Mouse (Mus musculus): Measurements from ENCODE around the gene Znhit1. TPM values are rescaled to one million over a fixed set of nuclear protein-coding genes. Genes with fewer than 3 reads are reported as not detected.

Znhit1 gene
- total and polyA plus RNA-seq, 3 experiments, result 58.4 to 70.1 (median 65.5) TPM

DNA sequence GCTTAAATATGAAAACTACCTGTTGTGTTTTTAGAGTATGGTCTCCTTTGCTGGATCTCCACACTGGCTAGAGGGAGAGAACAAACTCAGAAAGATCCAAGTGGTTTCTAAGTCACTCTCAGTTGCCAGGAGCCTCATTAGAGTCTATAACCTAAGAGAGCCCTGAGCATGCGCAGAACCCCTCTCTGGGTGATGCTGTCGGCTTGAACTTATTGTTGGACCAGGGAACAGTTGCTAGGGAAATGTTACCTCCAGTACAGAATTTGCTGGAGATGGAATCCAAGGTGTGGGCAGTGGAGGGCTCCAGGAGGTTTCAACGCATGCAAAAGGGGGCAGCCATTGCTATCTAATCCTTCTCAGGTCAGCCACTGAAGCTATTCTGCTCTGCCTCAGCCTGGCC is 36.5 kb upstream of the Znhit1 start:
- intact Hi-C loops (cut with DNase I), result no loop called here
- peaks cover 7% of the 10 kb centered on the region for H3K27me3 ChIP-seq (ENCODE audit: control insufficient read depth, insufficient read depth, low read length)

DNA sequence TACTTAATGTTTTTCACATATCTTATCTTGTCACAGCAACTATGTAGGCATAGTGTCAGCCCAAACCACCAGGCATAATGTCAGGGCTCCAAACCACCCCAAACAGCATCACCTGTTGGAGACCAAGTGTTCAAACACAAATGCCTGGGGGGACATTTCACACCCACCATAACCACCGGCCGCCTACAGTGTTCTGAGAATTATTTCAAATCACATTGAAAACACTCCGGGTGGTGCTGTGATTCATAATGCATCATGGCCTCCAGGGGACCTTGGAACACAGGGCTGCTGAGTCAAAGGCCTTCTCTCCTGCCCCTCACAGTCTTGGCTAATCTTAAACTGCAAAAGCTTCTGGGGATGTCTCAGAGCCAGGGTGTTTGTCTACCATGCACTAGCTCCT is 28.1 kb upstream of the Znhit1 start:
- no peaks in the 10 kb centered on the region for H3K4me1 ChIP-seq (ENCODE audit: control insufficient read depth, insufficient read depth, low read length)
- H3K79me2 ChIP-seq (replicated peaks; ENCODE audit: control insufficient read depth, insufficient read depth, low read length), result no peaks in the 10 kb centered on the region
- 82% methylated on average over 3 of the region's 3 CpGs for WGBS
- no peak for DNase-seq
- H3K27me3 ChIP-seq (ENCODE audit: control insufficient read depth, insufficient read depth, low read length), result no peaks in the 10 kb centered on the region
- no peak overlapping the region for H3K27ac ChIP-seq
- intact Hi-C loops (cut with DNase I), result no loop called here
- H3K9ac ChIP-seq (ENCODE audit: low read depth, low read length), result no peak overlapping the region
- H3K36me3 ChIP-seq (ENCODE audit: control insufficient read depth, insufficient read depth, low read length), result no peaks in the 10 kb centered on the region
- TF ChIP-seq CTCF (IDR thresholded peaks at IDR 0.05) (no peak), EP300 (IDR thresholded peaks at IDR 0.05; ENCODE audit: insufficient read depth, low read depth, low read length) (no peak), POLR2A (IDR thresholded peaks at IDR 0.05; ENCODE audit: insufficient read depth, low read depth, low read length) (no peak)
- H3K4me3 ChIP-seq, result no peak overlapping the region

More for the DNA sequence above, 36.5 kb upstream of the Znhit1 start:
- Histone ChIP-seq H3K79me2 (replicated peaks; ENCODE audit: control insufficient read depth, insufficient read depth, low read length) (no peaks in the 10 kb centered on the region), H3K36me3 (ENCODE audit: control insufficient read depth, insufficient read depth, low read length) (no peaks in the 10 kb centered on the region), H3K9ac (ENCODE audit: low read depth, low read length) (no peak overlapping the region), H3K4me1 (ENCODE audit: control insufficient read depth, insufficient read depth, low read length) (no peaks in the 10 kb centered on the region), H3K4me3 (no peak overlapping the region), H3K27ac (no peak overlapping the region)
- TF ChIP-seq EP300 (IDR thresholded peaks at IDR 0.05; ENCODE audit: insufficient read depth, low read depth, low read length) (no peak), CTCF (IDR thresholded peaks at IDR 0.05) (no peak), POLR2A (IDR thresholded peaks at IDR 0.05; ENCODE audit: insufficient read depth, low read depth, low read length) (no peak)
- 41% methylated on average over 3 of the region's 3 CpGs for WGBS
- DNase-seq, result no peak

DNA sequence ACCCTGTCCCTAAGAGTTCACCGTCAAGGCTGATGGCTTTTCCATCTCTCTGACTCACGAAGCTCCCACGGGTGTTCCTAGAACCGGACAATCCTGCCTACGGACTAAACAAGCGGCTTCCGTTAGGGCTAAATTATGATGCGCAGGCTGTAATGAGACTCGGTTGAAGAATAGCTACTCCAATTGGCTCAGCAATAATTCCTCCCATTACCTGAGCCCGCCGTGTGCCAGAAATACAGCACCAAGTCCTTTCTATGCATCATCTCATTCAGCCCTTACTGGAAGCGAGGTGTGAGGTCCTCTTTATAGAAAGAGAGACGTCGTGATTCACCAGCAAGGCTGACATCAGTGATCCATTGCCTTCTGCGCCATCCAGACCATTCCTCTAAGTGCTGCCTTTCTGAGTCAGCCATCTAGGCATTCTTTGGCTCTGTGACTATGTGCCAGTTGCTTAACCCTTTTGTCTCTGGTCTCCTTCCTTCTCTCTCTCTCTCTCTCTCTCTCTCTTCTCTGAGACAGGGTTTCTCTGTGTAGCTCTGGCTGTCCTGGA is 24.7 kb upstream of the Znhit1 start:
- no peak overlapping the region for H3K9ac ChIP-seq (ENCODE audit: low read depth, low read length)
- H3K27me3 ChIP-seq (ENCODE audit: control insufficient read depth, insufficient read depth, low read length), result no peaks in the 10 kb centered on the region
- H3K79me2 ChIP-seq (replicated peaks; ENCODE audit: control insufficient read depth, insufficient read depth, low read length), result no peaks in the 10 kb centered on the region
- H3K27ac ChIP-seq, result no peak overlapping the region
- H3K4me3 ChIP-seq, result no peak overlapping the region
- intact Hi-C loops (cut with DNase I), result no loop called here
- no peaks in the 10 kb centered on the region for H3K36me3 ChIP-seq (ENCODE audit: control insufficient read depth, insufficient read depth, low read length)
- 61% methylated on average over 15 of the region's 15 CpGs for WGBS
- H3K4me1 ChIP-seq (ENCODE audit: control insufficient read depth, insufficient read depth, low read length), result no peaks in the 10 kb centered on the region
- no peak for DNase-seq
- TF ChIP-seq CTCF (IDR thresholded peaks at IDR 0.05) (no peak), POLR2A (IDR thresholded peaks at IDR 0.05; ENCODE audit: insufficient read depth, low read depth, low read length) (no peak), EP300 (IDR thresholded peaks at IDR 0.05; ENCODE audit: insufficient read depth, low read depth, low read length) (no peak)

DNA sequence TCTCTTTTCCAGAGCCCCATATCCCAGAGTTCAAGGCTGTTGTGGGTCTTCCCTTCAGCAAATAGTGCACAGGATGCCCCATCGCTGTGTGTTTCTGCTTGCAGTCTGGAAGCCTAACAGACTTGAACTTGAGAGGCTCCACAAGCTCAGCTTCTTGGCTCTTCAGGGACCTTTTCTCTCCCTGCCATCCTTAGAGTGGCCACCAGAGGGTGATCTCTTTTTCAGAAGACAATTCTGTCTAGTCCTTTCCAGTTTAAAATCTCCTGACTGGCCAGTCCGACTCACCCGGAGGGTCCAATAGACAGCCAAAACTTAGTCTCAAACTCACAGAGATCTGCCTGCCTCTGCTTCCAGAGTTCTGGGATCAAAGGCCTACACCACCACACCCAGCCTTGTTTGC is 22.2 kb upstream of the Znhit1 start:
- no peak overlapping the region for H3K4me3 ChIP-seq

DNA sequence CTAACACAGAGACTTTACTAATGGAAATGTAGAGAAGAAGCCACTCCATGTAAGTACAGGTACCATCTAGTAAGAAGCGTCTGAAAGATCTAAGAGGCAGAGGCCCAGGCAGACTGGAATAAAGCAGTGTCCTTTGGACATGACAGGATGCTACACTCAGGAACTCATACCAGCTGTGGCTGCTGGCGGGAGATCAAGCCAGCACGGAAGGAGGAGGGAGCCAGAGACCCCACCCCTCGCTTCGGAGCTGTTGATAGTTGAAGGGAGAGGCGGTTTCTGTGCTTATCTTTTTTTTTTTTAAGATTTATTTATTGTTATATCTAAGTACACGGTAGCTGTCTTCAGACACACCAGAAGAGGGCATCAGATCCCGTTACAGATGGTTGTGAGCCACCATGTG is 19.5 kb upstream of the Znhit1 start:
- no peak for TF ChIP-seq POLR2A (IDR thresholded peaks at IDR 0.05; ENCODE audit: insufficient read depth, low read depth, low read length)
- TF ChIP-seq CTCF (IDR thresholded peaks at IDR 0.05), result no peak
- TF ChIP-seq EP300 (IDR thresholded peaks at IDR 0.05; ENCODE audit: insufficient read depth, low read depth, low read length), result no peak
- DNase-seq, result no peak
- no peak overlapping the region for H3K4me3 ChIP-seq
- no peaks in the 10 kb centered on the region for H3K79me2 ChIP-seq (replicated peaks; ENCODE audit: control insufficient read depth, insufficient read depth, low read length)
- H3K27ac ChIP-seq, result no peak overlapping the region
- H3K27me3 ChIP-seq (ENCODE audit: control insufficient read depth, insufficient read depth, low read length), result no peaks in the 10 kb centered on the region
- intact Hi-C loops (cut with DNase I), result no loop called here
- H3K36me3 ChIP-seq (ENCODE audit: control insufficient read depth, insufficient read depth, low read length), result no peaks in the 10 kb centered on the region
- H3K4me1 ChIP-seq (ENCODE audit: control insufficient read depth, insufficient read depth, low read length), result no peaks in the 10 kb centered on the region
- H3K9ac ChIP-seq (ENCODE audit: low read depth, low read length), result no peak overlapping the region
- 30% methylated on average over 8 of the region's 8 CpGs for WGBS

More for the DNA sequence above, 22.2 kb upstream of the Znhit1 start:
- Histone ChIP-seq H3K27me3 (ENCODE audit: control insufficient read depth, insufficient read depth, low read length) (no peaks in the 10 kb centered on the region), H3K4me1 (ENCODE audit: control insufficient read depth, insufficient read depth, low read length) (no peaks in the 10 kb centered on the region), H3K79me2 (replicated peaks; ENCODE audit: control insufficient read depth, insufficient read depth, low read length) (no peaks in the 10 kb centered on the region), H3K9ac (ENCODE audit: low read depth, low read length) (no peak overlapping the region), H3K36me3 (ENCODE audit: control insufficient read depth, insufficient read depth, low read length) (no peaks in the 10 kb centered on the region), H3K27ac (no peak overlapping the region)
- DNase-seq, result peak in 1 of 2 experiments; percentile 39
- WGBS, result 19% methylated on average over 3 of the region's 3 CpGs
- intact Hi-C loops (cut with DNase I), result no loop called here
- TF ChIP-seq CTCF (IDR thresholded peaks at IDR 0.05) (peak; percentile 83), POLR2A (IDR thresholded peaks at IDR 0.05; ENCODE audit: insufficient read depth, low read depth, low read length) (no peak)

DNA sequence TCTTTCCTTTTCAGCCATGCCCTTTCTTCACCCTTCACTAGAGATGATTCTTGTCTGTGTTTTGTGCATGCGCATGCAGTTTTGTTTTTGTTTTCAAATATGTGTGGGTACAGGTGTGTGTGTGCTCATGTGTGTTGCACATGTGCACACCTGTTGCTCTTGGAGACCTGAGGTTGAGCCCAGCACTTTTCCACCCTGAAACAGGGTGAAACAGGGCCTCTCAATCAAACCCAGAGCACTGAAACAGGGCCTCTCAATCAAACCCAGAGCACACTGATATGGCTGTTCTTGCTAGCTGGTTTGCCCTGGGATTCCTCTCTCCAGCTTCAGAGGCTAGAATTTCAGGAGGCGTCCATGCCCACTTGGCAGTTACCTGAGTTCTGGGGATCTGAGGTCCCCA is 12.8 kb upstream of the Znhit1 start:
- Histone ChIP-seq H3K4me1 (ENCODE audit: control insufficient read depth, insufficient read depth, low read length) (no peaks in the 10 kb centered on the region), H3K79me2 (replicated peaks; ENCODE audit: control insufficient read depth, insufficient read depth, low read length) (no peaks in the 10 kb centered on the region), H3K27me3 (ENCODE audit: control insufficient read depth, insufficient read depth, low read length) (no peaks in the 10 kb centered on the region), H3K9ac (ENCODE audit: low read depth, low read length) (no peak overlapping the region), H3K27ac (no peak overlapping the region), H3K4me3 (no peak overlapping the region), H3K36me3 (ENCODE audit: control insufficient read depth, insufficient read depth, low read length) (no peaks in the 10 kb centered on the region)
- no peak for TF ChIP-seq EP300 (IDR thresholded peaks at IDR 0.05; ENCODE audit: insufficient read depth, low read depth, low read length)
- no peak for TF ChIP-seq POLR2A (IDR thresholded peaks at IDR 0.05; ENCODE audit: insufficient read depth, low read depth, low read length)
- no peak for TF ChIP-seq CTCF (IDR thresholded peaks at IDR 0.05)
- no peak for DNase-seq
- intact Hi-C loops (cut with DNase I), result no loop called here
- 86% methylated on average over 2 of the region's 2 CpGs for whole genome bisulfite sequencing

Data from heart, adult 2 months (tissue).